Mouse (Mus musculus): ENCODE measurements at regions not wholly inside any gene's neighbourhood (a gene's known extent, or its start where the extent isn't known, plus 50 kb on each side); places are given as distances from the start of the nearest gene placed in this dataset.

- ATAC-seq (replicated peaks; ENCODE audit: low FRiP score, poor library complexity, severe bottlenecking): no peak
These were observed 269.9 kb downstream of the Rnf144a start for GRCm38 (mm10) chr12:26145085-26145714.

GRCm38 (mm10) chr12:26144616-26145015 is 270.4 kb downstream of the Rnf144a start:
- ATAC-seq (replicated peaks; ENCODE audit: low FRiP score, poor library complexity, severe bottlenecking): no peak

GRCm38 (mm10) chr12:26143411-26143810 is 271.6 kb downstream of the Rnf144a start:
- ATAC-seq (replicated peaks; ENCODE audit: low FRiP score, poor library complexity, severe bottlenecking): no peak

GRCm38 (mm10) chr12:26130811-26131210 is 284.2 kb downstream of the Rnf144a start:
- ATAC-seq (replicated peaks; ENCODE audit: low FRiP score, poor library complexity, severe bottlenecking): no peak

GRCm38 (mm10) chr12:26130011-26130410 is 285.0 kb downstream of the Rnf144a start:
- ATAC-seq (replicated peaks; ENCODE audit: low FRiP score, poor library complexity, severe bottlenecking): no peak

GRCm38 (mm10) chr12:26129511-26129910 is 285.5 kb downstream of the Rnf144a start:
- no peak for ATAC-seq (replicated peaks; ENCODE audit: low FRiP score, poor library complexity, severe bottlenecking)

GRCm38 (mm10) chr12:26128851-26129250 is 286.2 kb downstream of the Rnf144a start:
- no peak for ATAC-seq (replicated peaks; ENCODE audit: low FRiP score, poor library complexity, severe bottlenecking)

- ATAC-seq (replicated peaks; ENCODE audit: low FRiP score, poor library complexity, severe bottlenecking): no peak
These were observed 288.8 kb downstream of the Rnf144a start for GRCm38 (mm10) chr12:26126260-26126659.

GRCm38 (mm10) chr12:26124211-26124610 is 290.8 kb downstream of the Rnf144a start:
- ATAC-seq (replicated peaks; ENCODE audit: low FRiP score, poor library complexity, severe bottlenecking): no peak

- no peak for ATAC-seq (replicated peaks; ENCODE audit: low FRiP score, poor library complexity, severe bottlenecking)
These were observed 299.6 kb downstream of the Rnf144a start for GRCm38 (mm10) chr12:26115339-26115912.

GRCm38 (mm10) chr12:26112166-26113019 is 302.7 kb downstream of the Rnf144a start:
- ATAC-seq (replicated peaks; ENCODE audit: low FRiP score, poor library complexity, severe bottlenecking): no peak

- no peak for ATAC-seq (replicated peaks; ENCODE audit: low FRiP score, poor library complexity, severe bottlenecking)
These were observed 305.2 kb downstream of the Rnf144a start for GRCm38 (mm10) chr12:26109866-26110265.

- ATAC-seq (replicated peaks; ENCODE audit: low FRiP score, poor library complexity, severe bottlenecking): no peak
These were observed 310.7 kb downstream of the Rnf144a start for GRCm38 (mm10) chr12:26104372-26104771.

GRCm38 (mm10) chr12:26102384-26102783 is 312.7 kb downstream of the Rnf144a start:
- ATAC-seq (replicated peaks; ENCODE audit: low FRiP score, poor library complexity, severe bottlenecking): no peak

GRCm38 (mm10) chr12:26100140-26100539 is 314.9 kb downstream of the Rnf144a start:
- ATAC-seq (replicated peaks; ENCODE audit: low FRiP score, poor library complexity, severe bottlenecking): no peak

GRCm38 (mm10) chr12:26099176-26099575 is 315.9 kb downstream of the Rnf144a start:
- no peak for ATAC-seq (replicated peaks; ENCODE audit: low FRiP score, poor library complexity, severe bottlenecking)

- no peak for ATAC-seq (replicated peaks; ENCODE audit: low FRiP score, poor library complexity, severe bottlenecking)
These were observed 322.7 kb downstream of the Rnf144a start for GRCm38 (mm10) chr12:26092311-26092710.

GRCm38 (mm10) chr12:26091865-26092264 is 323.2 kb downstream of the Rnf144a start:
- no peak for ATAC-seq (replicated peaks; ENCODE audit: low FRiP score, poor library complexity, severe bottlenecking)

GRCm38 (mm10) chr12:26088389-26088788 is 326.7 kb downstream of the Rnf144a start:
- no peak for ATAC-seq (replicated peaks; ENCODE audit: low FRiP score, poor library complexity, severe bottlenecking)

GRCm38 (mm10) chr12:26086923-26087322 is 328.1 kb downstream of the Rnf144a start:
- ATAC-seq (replicated peaks; ENCODE audit: low FRiP score, poor library complexity, severe bottlenecking): no peak

GRCm38 (mm10) chr12:26086414-26086813 is 328.6 kb downstream of the Rnf144a start:
- no peak for ATAC-seq (replicated peaks; ENCODE audit: low FRiP score, poor library complexity, severe bottlenecking)

Measured in erythroid progenitor cell, adult 5-6 weeks (primary cell).